Mouse (Mus musculus) small intestine, adult 2 months (tissue): Measurements from ENCODE around the gene Tmie.

Source experiments
- CTCF ChIP-seq: fragments of 200-500 bp; IDR thresholded peaks from 2 replicates; pipeline ENCODE4 v1.5.1; 2012; ENCODE audit warnings: low read depth, mild to moderate bottlenecking, control low read depth, inconsistent platforms, low read length, moderate library complexity, mixed read lengths; ENCODE audit not compliant: insufficient replicate concordance, insufficient read length; ENCODE audit errors: extremely low read depth
- POLR2A ChIP-seq: fragments of 200-500 bp; IDR thresholded peaks from 2 replicates; pipeline ENCODE4 v1.6.1; 2012; ENCODE audit warnings: low read depth, mild to moderate bottlenecking, control low read depth, inconsistent platforms, low read length, moderate library complexity

GRCm38 (mm10) chr9:110887388-110888303 is 7.7 kb upstream of the Tmie start:
- TF ChIP-seq POLR2A (no peak), CTCF (no peak)
